Mouse (Mus musculus) spleen, adult 2 months (tissue): Measurements from ENCODE around the gene Olfr821. TPM values are rescaled to one million over a fixed set of nuclear protein-coding genes. Genes with fewer than 3 reads are reported as not detected.
"Not testable (repeated sequence)": the region's sequence is repeated elsewhere in the genome, so short reads cannot be mapped to it uniquely, and the experiment has no call there.

ENCODE experiments used
- DNase-seq, 2 experiments: peaks; one replicate each; pipeline versions ENCODE4 v3.0.0 to v3.0.0-alpha.2; 2012 to 2021; ENCODE audit warnings: low spot score in 2 of 2, low read depth in 1 of 2
- H3K27ac ChIP-seq: fragments of 200-500 bp; 2 replicates; pipeline ENCODE4 v1.5.1; 2012; ENCODE audit warnings: low read length, inconsistent platforms; ENCODE audit not compliant: insufficient read depth
- H3K27me3 ChIP-seq: fragments of 200-500 bp; 2 replicates; pipeline ENCODE4 v1.6.1; 2012; ENCODE audit warnings: mild to moderate bottlenecking, moderate library complexity, low read length, inconsistent platforms; ENCODE audit not compliant: control insufficient read depth, insufficient read depth
- H3K36me3 ChIP-seq: fragments of 200-500 bp; 2 replicates; pipeline ENCODE4 v1.6.1; 2012; ENCODE audit warnings: mild to moderate bottlenecking, low read length, inconsistent platforms; ENCODE audit not compliant: control insufficient read depth, insufficient read depth
- H3K4me1 ChIP-seq: fragments of 200-500 bp; 2 replicates; pipeline ENCODE4 v1.6.1; 2011; ENCODE audit warnings: inconsistent platforms; ENCODE audit not compliant: control insufficient read depth, insufficient read depth, insufficient read length
- H3K4me3 ChIP-seq: fragments of 200-500 bp; 2 replicates; pipeline ENCODE4 v1.5.1; 2011; ENCODE audit warnings: mild to moderate bottlenecking, inconsistent platforms; ENCODE audit not compliant: insufficient read depth, insufficient read length; ENCODE audit errors: extremely low read depth
- CTCF ChIP-seq: fragments of 200-500 bp; IDR thresholded peaks from 2 replicates; pipeline ENCODE4 v1.5.1; 2011; ENCODE audit warnings: mild to moderate bottlenecking, inconsistent platforms; ENCODE audit not compliant: insufficient read depth, insufficient read length, insufficient replicate concordance; ENCODE audit errors: extremely low read depth
- POLR2A ChIP-seq: fragments of 200-500 bp; IDR thresholded peaks from 2 replicates; pipeline ENCODE4 v1.6.1; 2011; ENCODE audit warnings: low read depth, low read length, inconsistent platforms
- WGBS: fragments of 180-500 bp; shearing (Covaris S2); methylation state at CpG from one replicate; pipeline ENCODE4 v1.1.7; 2018; 5-methylcytosine and 5-hydroxymethylcytosine counted together
- polyA plus RNA-seq: library from polyadenylated mRNA; depleted of rRNA; stranded (reverse); fragments of >200 nt; gene quantifications from 2 replicates; pipeline ENCODE4 v1.2.3, GENCODE M21; 2012; rRNA removed

Gene Olfr821
- polyA plus RNA-seq: not detected in 2 replicates

GRCm38 (mm10) chr10:130030048-130030447 lies at the start of gene Olfr821:
Olfr821 (plus strand) TSS chr10:130030348.
- H3K27ac ChIP-seq: no peak within 1 kb of the TSS

GRCm38 (mm10) chr10:129981867-129982266 lies 48.3 kb upstream of the Olfr821 start:
- not testable (repeated sequence) for DNase-seq, H3K36me3 ChIP-seq, H3K27ac ChIP-seq, H3K4me3 ChIP-seq, H3K27me3 ChIP-seq, H3K4me1 ChIP-seq
- WGBS: no CpG with 5 or more reads among the region's 3 CpGs

More at GRCm38 (mm10) chr10:130030048-130030447, at the start of gene Olfr821:
- no peaks in the 10 kb centered on the region for H3K4me1 ChIP-seq
- TF ChIP-seq CTCF: no peak
- no peak for TF ChIP-seq POLR2A
- no peak within 1 kb of the TSS for H3K4me3 ChIP-seq
- no peaks in the 10 kb centered on the region for H3K36me3 ChIP-seq
- no peaks in the 10 kb centered on the region for H3K27me3 ChIP-seq
- no peak for DNase-seq

- no CpG with 5 or more reads among the region's 1 CpGs for WGBS
- H3K4me3 ChIP-seq, H3K27ac ChIP-seq, DNase-seq, H3K4me1 ChIP-seq, H3K36me3 ChIP-seq, H3K27me3 ChIP-seq: not testable (repeated sequence)
Measured at GRCm38 (mm10) chr10:129984962-129985361, 45.2 kb upstream of the Olfr821 start, which contains the start of gene Gm10310. Gm10310 (minus strand) TSS chr10:129985062.

- DNase-seq, H3K4me3 ChIP-seq, H3K4me1 ChIP-seq, H3K27ac ChIP-seq, H3K27me3 ChIP-seq, H3K36me3 ChIP-seq: not testable (repeated sequence)
- WGBS: 81% methylated on average over 4 of the region's 4 CpGs
Measured at GRCm38 (mm10) chr10:130004104-130004503, 26.0 kb upstream of the Olfr821 start.

GRCm38 (mm10) chr10:130005366-130005765 lies 24.8 kb upstream of the Olfr821 start:
- DNase-seq, H3K36me3 ChIP-seq, H3K4me3 ChIP-seq, H3K4me1 ChIP-seq, H3K27ac ChIP-seq, H3K27me3 ChIP-seq: not testable (repeated sequence)
- 84% methylated on average over 4 of the region's 4 CpGs for WGBS

GRCm38 (mm10) chr10:130012321-130012720 lies 17.8 kb upstream of the Olfr821 start, which contains the start of gene Olfr820:
Olfr820 (plus strand) TSS chr10:130012621.
- DNase-seq: no peak
- no peaks in the 10 kb centered on the region for H3K27me3 ChIP-seq
- no peak within 1 kb of the TSS for H3K4me3 ChIP-seq
- TF ChIP-seq POLR2A (no peak), CTCF (no peak)
- no peaks in the 10 kb centered on the region for H3K36me3 ChIP-seq
- no peaks in the 10 kb centered on the region for H3K4me1 ChIP-seq
- no peak within 1 kb of the TSS for H3K27ac ChIP-seq

- H3K36me3 ChIP-seq: no peaks in the 10 kb centered on the region
- TF ChIP-seq CTCF: no peak
- 67% methylated on average over 6 of the region's 6 CpGs for WGBS
- H3K4me3 ChIP-seq: no peak overlapping the region
- no peak overlapping the region for H3K27ac ChIP-seq
- no peak for DNase-seq
- no peaks in the 10 kb centered on the region for H3K4me1 ChIP-seq
- H3K27me3 ChIP-seq: no peaks in the 10 kb centered on the region
Measured at GRCm38 (mm10) chr10:130037096-130037495, 6.9 kb downstream of the Olfr821 start.

GRCm38 (mm10) chr10:130070910-130071309 lies 40.8 kb downstream of the Olfr821 start, which contains the start of gene Olfr822:
Olfr822 (plus strand) TSS chr10:130071210.
- no peaks in the 10 kb centered on the region for H3K27me3 ChIP-seq
- no peak within 1 kb of the TSS for H3K4me3 ChIP-seq
- H3K4me1 ChIP-seq: no peaks in the 10 kb centered on the region
- TF ChIP-seq POLR2A (no peak), CTCF (no peak)
- H3K36me3 ChIP-seq: no peaks in the 10 kb centered on the region
- no peak for DNase-seq
- no peak within 1 kb of the TSS for H3K27ac ChIP-seq

Other genes with a start within 250 kb of the Olfr821 start
- not detected in 2 replicates for gene Olfr810, start 235.4 kb upstream of the Olfr821 start, polyA plus RNA-seq
- not detected in 2 replicates for gene Olfr811, start 226.0 kb upstream of the Olfr821 start, polyA plus RNA-seq
- gene Olfr812, start 184.3 kb upstream of the Olfr821 start, polyA plus RNA-seq: not detected in 2 replicates
- not detected in 2 replicates for gene Olfr813, start 175.0 kb upstream of the Olfr821 start, polyA plus RNA-seq
- not detected in 2 replicates for gene Olfr814, start 150.5 kb upstream of the Olfr821 start, polyA plus RNA-seq
- gene Olfr815, start 124.5 kb upstream of the Olfr821 start, polyA plus RNA-seq: not detected in 2 replicates
- gene Olfr816, start 114.8 kb upstream of the Olfr821 start, polyA plus RNA-seq: not detected in 2 replicates
- not detected in 2 replicates for gene Olfr818, start 81.2 kb upstream of the Olfr821 start, polyA plus RNA-seq
- not detected in 2 replicates for gene Olfr819, start 63.1 kb upstream of the Olfr821 start, polyA plus RNA-seq
- gene Olfr247, start 54.2 kb upstream of the Olfr821 start, polyA plus RNA-seq: not detected in 2 replicates
- not detected in 2 replicates for gene Gm10310, start 45.3 kb upstream of the Olfr821 start, polyA plus RNA-seq
- gene Olfr820, start 17.7 kb upstream of the Olfr821 start, polyA plus RNA-seq: not detected in 2 replicates
- not detected in 2 replicates for gene Olfr822, start 40.9 kb downstream of the Olfr821 start, polyA plus RNA-seq
- not detected in 2 replicates for gene Olfr823, start 85.0 kb downstream of the Olfr821 start, polyA plus RNA-seq
- gene Olfr824, start 99.7 kb downstream of the Olfr821 start, polyA plus RNA-seq: not detected in 2 replicates
- not detected in 2 replicates for gene Olfr825, start 136.4 kb downstream of the Olfr821 start, polyA plus RNA-seq
- gene Olfr826, start 153.8 kb downstream of the Olfr821 start, polyA plus RNA-seq: not detected in 2 replicates
- not detected in 2 replicates for gene Olfr827, start 184.1 kb downstream of the Olfr821 start, polyA plus RNA-seq
- gene Neurod4, start 249.9 kb downstream of the Olfr821 start, polyA plus RNA-seq: 0.04 TPM in 2 replicates